Mouse (Mus musculus): ENCODE results near the gene Olig2. TPM values are rescaled to one million over a fixed set of nuclear protein-coding genes. Genes with fewer than 3 reads are reported as not detected.

Gene Olig2
- total RNA-seq (2021), result not detected

DNA sequence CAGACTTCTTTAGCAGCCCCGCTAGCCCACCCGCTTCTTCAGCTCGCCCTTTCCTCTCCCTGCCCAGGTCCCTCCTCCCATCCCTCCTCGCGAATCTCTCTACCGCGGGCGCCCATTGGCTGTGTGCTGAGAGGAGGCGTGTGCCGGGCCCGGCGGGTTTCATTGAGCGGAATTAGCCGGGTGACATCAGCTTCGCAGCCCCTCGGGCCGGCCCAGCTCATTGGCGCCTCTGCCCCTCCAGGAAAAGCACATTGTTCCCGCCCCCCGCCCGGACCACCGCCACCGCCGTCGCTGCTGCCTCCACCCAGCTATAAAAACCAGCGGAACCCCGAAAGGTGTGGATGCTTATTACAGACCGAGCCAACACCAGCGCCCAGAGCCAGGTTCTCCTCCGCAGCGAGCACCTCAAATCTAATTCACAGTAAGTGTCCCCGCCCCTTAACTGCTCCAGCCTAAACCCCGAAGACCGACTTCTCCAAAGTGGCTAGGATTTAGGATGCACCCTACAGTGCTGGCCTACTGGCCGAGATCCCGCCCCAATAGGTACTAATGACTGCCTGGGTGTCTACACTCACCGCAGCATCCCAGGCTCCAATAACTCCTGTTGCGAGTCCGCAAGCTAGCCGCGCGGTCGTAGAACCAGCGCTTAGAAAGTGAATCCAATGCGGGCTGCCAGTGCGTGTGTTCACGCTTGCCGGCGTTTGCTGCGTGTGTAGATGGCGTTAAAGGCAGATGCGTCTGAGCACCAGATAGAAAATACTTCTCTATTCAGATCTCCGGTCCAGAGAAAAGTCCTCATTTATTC lies at the start of gene Olig2:
TSS of gene Olig2 (plus strand) at position 225 of the 805 bp plus-strand sequence.
- no peak for DNase-seq

DNA sequence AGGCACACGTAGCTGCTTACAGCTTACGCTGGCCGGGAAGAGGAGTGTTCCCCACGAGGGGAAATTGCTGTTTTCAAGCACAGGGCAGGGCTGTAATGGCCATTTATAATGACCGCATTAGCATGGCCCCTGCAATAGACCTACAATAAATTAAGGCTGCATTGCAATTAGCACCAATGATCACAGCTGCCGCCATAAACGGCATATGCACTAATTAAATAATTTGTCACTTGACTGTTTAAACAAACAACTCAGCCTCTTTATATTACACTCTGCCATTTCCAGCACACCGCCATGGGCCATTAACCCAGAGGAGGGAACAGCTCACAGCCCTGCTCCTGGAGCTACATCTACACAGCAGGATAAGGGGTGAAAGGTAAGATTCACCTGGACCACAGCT lies 49.4 kb upstream of the Olig2 start:
- no peak for DNase-seq

DNA sequence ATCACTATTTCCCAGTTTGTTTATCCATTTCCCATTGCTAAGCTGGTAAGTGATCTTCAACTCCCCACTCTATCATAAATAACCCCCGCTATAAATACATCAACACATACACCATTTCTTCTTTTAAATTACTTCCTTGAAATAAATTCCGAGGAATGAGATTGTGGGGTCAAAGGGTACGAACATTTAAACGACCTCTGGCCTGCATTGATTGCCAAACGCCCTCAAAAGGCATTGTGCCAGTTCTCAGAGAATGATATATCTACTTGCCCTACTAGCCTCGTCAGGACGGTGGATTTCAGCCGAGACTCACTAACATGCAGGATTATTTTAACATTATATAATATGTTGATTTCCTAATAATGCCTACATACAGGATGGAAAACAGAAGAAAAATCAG lies 38.2 kb upstream of the Olig2 start:
- no peak for DNase-seq

DNA sequence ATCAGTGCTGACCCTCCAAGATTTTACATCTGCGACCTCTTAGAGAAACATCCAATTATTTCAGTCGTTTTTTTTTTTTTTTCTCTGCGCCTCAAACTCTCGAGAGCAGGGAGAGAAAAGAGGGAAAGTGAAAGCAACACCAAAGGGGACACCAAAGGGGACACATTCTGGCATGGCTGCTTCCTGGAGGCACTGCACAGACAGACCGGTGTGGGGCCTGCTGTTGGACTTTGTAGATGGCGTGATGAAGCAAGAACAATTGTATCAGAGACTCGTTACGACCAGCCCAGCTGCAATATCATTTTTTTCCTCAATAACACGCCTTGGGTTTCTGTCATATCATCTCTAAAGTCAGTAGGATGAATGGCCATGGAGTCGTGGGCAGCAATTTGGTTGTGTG lies 37.6 kb upstream of the Olig2 start:
- no peak for DNase-seq

DNA sequence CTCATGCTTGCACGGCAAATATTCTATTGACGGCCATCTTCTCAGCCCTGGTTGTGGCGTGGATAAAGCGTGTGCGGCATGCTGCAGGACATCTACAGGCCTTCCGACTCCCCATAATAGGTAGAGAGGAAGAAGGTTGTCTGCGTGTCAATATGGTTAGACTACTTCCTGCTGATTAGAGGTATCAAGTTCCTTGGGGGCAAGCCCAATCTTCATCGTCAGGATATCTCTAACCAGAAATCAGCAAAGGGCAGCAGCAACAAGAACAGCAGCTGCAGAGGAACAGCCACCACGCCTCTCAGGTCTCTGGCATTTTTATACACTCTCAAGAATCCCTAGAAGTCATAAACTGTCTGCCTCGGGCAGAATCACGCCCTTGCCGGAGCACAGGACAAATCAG lies 37.0 kb upstream of the Olig2 start:
- no peak for DNase-seq

DNA sequence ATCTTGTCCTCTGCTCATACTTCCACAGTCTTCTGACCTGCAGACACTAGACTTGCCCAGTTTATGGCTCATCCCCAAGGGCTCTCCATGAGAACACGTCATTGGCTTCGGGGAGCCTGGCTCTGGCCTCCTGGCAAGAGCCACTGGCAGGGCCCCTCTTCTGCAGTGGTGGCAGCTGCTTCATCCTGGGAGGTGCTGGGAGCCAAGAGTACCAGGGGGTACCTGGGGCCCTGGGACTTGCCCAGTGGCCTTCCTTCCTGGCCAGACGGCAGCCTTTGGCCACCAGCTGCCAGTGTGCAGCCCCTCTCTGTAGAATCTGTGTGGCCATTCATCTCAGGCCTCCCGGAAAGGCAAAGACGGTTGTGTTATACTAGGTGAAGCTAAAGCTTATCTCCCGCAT lies 34.0 kb upstream of the Olig2 start:
- DNase-seq, result no peak

DNA sequence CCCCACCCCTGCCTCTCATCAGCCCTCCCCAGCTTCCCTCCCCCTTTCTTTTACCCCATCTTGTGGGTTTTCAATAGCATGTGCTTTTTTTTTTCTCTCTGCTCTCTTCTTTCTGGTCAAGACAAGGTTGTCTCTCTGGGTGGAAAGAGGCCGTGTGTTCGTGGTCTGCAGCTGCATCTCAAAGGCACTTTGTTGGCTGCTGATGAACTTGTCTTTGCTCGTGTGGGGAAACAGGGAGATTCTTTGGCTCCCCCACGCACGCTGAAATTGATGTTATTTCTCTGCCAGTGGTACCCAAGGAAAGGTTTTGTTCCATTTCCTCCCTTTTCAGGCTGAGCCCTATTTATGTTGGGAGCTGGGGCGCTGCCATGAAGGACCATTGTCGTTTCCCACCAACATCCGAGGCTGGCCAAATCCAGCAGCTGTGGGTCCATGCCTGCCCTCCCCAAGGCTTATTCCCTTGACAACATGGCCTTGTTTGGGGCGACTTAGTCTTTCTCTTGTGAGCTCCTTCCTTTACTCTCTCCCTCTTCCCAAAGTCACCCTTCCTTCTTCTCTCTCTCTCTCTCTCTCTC lies 33.5 kb upstream of the Olig2 start:
- DNase-seq, result no peak

DNA sequence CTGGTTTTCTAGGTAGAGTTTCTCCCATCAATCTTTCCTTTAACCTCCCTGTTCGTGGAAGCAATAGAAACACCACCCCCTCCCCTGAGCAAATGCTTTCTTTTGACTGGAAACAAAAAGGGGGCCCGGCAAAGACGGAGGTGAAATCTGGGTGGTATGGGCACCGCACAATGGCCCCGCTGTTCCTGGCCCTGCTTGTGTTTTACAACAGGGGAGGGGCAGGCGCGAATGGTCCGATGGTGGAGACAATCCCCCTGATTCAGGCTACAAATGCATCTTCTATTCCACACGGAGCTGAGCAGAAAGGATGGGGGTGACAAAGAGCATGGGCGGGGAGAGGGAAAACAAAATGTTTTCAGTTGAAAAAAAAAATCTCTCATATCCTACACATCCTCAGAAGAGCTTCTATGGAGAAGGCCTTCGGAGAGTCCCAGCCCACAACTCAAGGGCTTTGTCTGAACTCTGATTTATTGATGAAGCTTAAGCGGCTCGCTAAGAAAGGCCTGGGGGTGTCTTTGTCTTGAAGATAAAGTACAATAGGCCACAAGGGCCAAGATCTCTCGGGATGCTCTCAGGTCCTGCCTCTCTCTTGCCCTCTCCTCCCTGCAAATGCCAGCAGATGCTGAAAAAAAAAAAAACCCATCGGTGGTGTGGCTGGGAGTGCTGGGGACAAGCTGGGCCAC lies 32.4 kb upstream of the Olig2 start:
- DNase-seq, result no peak

DNA sequence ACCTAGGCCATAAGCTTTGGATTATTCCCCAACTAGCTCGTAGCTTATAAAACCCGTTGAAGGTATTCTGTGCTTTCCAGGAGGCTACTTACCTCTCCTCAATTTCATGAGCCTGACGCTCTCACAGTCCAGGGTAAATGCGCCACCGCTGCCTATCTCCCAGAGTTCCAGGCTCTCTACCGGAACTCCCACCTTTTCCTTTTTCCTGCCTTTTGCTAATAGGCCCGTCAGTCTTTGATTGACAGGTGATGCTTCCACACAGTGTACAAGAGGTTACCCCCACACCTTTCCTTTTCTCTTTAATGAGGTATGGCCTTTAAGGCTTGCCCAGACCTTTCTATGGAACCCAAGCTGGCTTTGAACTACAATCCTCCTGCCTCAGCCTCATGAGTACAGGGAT lies 25.4 kb upstream of the Olig2 start:
- no peak for DNase-seq

DNA sequence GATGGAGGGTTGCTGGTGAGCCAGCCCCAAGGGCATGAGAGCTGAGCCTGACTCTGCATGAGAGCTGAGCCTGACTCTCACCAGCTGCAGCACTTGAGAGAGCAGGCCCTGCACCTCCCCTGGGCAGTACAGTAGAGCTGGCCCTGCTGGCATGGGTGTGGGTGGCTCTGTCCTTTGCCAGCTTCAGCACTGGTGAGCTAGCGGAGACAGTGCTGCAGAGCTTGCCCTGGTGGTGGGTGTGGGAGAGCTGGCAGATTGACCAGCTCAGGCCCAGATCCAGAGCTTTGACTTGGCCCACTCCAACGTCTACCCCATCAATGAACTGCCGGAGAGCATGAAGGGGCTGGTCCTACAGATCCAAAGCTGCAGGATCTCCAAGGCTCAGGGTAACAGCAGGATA lies 22.3 kb upstream of the Olig2 start:
- DNase-seq, result no peak

DNA sequence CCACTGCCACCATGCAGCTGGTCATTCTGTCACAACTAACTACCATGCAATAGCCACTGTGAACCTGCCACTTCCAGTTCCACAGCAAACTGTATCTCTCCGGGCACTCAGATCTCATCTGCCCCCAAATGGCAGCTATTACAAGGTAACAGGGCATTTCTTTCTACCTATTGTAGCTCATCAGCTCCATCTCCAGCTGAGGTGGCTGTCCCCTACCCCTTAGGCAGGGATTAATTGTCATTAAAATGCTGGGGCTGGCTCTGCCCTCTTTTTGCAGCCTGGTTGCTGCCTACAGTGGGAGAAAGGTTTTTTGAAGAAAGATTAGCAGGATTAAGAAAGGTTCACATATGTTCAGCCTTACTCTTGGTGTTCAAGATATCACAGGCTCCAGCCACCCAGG lies 18.9 kb upstream of the Olig2 start:
- DNase-seq, result no peak

DNA sequence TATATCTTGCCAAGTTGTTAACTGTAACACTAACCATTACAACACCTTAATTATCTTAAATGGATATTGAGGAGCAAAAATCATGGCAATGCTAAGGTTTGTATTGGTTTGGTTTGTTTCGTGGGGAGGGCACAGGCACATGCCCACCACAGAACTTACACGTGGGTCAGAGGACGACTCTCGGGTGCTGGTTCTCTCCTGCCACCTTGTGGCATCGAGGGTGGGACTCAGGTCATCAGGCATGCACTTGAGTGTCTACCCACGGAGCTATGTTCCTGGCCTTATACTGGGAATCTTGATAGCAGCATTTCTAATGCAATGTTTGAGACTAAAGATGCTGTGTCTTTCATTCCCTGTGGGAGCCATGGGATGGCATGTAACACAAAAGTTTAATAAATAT lies 8.2 kb upstream of the Olig2 start:
- DNase-seq, result no peak

DNA sequence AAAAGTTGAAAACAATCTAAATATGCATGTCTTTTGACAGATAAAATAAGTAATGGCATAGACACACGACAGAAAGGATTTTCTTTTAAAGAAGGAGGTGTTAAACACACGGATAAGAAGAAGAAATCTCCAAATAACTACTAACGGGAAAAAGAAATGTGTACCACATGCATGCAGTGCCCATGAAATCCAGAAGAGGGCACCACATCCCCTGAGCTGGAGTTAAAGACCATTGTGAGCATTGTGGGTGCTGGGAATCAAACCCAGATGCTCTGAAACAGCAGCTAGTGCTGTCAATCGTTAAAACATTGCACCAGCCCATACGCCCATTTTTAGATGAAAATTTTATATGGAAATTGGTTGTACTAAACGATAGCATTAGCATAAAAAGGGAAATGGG lies 7.3 kb upstream of the Olig2 start:
- DNase-seq, result no peak

DNA sequence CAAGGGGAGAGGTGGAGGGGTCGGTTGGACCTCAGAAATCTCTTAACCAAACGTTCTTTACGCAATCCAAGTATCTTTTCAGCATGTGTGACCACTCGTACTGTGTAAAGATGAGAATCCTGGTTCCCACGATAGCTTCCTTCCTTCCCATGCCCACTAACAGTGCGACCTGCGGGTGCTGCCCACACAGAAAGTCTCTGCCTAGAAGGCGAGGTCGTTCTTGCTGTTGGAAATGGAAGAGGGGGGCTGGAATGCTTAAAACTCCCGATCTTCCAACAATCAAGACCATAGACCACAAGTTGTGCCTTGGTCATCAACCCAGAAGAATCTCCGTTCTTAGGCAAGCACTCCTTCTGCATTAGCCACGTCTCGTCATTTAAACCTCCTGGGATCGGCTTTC lies 6.0 kb upstream of the Olig2 start:
- no peak for DNase-seq

DNA sequence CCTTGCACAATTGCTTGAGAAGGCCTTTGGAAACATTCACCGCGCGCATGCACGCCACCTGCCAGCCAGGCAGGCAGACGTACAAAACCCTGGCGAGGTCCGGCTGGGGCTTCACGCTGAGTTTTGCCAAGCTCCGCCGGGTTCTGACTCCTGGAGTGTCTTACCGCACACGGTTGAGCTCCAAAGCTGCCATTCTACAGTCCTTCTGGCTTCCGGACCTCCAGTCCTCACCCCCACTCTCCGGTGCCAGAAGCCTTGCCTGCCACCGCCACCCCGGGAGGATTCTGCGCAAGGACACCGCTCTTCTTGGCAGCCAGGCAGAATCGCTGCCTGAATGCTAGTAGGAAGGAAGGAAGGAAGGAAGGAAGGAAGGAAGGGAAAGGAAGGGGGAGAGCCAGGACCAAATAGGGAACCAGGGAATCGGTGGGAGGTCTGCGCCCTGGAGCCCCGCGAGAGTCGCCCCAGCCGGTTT lies 3.0 kb upstream of the Olig2 start:
- no peak for DNase-seq

DNA sequence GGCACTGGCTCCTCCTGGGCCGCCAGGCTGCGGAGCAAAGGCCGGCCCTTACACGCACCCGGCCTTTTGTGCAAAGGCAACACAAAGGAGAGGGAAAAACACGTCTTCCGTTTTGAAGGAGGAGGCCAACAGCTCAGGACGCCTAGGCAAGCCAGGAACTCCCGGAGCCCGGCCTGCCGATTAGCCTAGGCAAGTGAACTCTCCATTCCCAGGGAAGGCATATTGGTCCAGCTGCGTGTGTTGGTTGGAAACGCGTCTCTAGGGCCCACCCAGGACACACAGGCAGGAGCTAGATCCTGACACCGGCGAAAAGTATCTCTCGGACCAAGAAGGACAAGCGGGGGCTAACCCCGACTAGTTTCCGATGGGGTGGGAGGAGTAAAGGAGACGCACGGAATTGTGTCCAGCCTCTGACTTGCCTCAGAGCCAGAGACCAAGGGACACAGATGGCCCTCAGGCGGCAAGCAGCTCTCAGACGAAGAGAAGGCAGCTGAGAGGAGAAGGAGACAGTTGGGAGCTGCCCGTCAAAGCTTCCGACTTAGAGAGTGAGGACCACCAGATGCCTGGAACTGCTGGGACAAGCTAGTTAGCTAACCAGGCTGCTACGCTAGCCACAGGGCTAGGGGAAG lies 2.5 kb upstream of the Olig2 start:
- no peak for DNase-seq

DNA sequence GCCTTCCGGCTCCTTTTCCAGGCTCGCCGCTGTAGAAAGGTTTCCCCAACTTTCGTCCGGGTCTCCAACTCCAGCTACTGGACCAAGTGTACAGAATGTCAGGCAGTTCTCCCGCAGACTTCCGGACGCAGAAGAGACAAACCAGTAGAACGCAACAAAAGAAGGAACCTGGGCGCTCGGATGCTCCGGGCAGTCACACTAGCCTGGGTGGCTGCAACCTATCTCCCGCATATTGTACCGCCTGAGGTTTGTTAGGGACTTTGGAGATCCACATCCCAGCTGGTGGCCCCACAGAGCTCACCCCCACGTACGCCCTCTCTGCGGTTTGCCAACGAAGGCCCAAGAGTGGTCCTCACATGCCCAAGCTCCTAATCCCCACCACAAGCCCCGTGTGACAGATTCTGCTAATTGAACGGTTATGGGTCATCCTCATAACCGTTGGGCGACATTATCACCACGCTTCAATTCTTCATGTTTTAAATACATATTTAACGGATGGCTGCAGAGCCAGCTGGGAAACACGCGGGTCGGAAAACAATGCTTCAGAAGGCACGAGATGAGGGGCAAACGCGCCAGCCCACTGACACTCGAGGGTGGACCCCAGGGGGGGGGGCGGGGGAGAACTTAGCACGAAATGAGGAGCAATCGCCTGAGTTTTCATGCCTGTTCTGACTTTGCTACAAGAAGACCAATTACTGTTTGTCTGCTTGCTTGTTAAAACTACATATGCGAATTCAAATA lies 1.8 kb upstream of the Olig2 start:
- DNase-seq, result no peak

DNA sequence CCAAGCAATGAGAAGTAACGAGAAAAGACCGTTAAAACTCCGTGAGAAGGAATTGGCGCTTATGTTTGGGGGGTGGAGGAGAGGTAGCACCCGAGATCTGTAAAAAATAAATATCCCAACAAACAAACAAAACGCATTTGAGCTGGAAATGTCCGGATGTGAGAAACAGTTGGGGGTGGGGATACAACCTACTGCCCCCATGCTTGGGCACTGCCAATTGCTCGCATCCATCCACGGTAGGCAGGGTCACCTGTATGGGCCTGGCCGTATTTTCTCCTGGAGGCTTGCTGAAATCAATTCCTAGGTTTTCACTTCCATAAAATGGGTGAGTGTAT lies 1.2 kb upstream of the Olig2 start:
- DNase-seq, result no peak

DNA sequence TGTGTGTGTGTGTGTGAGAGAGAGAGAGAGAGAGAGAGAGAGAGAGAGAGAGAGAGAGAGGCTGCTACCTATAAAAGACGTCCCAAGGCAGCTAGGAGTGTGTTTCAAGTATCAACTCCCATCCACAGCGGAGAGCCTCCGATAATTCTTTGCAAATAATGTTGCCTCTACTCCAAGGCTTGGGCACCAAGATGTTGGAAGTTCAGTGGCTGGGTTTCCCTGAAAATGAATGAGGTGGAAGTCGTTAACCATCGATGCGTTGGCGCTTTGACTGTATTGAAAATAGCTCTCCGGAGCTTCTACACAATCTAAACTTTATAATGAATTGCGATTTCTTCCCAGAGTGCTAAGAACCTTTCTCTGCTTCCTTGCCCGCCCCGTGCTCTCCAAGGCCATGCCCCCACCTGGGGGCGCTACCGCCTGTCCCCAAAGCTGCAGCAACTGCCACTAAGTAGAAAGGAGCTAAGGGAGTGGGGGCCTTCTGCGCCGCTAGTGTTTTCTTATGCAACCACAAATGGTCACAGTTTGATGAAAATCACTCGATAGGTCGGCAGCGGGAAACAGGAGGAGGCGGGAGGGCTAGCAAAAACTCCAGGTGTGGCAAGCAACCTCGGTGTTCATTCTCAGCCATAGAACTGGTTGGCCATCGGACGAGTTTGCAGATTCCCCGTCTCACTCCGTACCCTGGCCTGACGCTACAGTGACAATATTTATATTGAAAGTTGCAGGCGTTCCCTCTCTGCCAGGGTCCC lies 600 bp upstream of the Olig2 start:
- no peak for DNase-seq

DNA sequence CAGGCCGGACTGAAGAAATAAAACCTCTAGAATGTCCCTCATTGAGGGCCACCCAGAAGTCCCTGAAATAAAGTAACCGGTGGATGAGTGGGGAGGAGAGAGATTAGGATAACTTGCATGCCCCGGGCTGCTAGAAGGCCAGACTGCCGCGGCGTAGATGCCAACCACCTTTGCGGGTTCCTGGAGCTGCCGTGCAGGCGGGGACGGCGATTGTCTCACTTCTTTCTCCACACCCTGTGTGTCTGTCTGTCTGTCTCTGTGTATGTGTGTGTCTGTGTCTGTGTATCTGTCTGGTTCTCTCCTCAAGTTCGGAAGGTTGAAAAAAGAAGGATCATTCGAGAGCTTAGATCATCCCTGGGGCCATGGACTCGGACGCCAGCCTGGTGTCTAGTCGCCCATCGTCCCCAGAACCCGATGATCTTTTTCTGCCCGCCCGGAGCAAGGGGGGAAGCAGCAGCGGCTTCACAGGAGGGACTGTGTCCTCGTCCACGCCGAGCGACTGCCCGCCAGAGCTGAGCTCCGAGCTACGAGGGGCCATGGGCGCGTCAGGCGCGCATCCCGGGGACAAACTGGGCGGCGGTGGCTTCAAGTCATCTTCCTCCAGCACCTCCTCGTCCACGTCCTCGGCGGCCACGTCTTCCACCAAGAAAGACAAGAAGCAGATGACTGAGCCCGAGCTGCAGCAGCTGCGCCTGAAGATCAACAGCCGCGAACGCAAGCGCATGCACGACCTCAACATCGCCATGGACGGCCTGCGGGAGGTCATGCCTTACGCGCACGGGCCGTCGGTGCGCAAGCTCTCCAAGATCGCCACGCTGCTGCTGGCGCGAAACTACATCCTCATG lies 1.0 kb downstream of the Olig2 start:
- DNase-seq, result no peak
